Mouse (Mus musculus): ENCODE measurements around the gene Sstr4.

GRCm38 (mm10) chr2:148402227-148402626, 7.1 kb downstream of the Sstr4 start:
- no peak for TF ChIP-seq GATA1 (IDR thresholded peaks at IDR 0.05; ENCODE audit: borderline replicate concordance, low read length)
- no peak for TF ChIP-seq FLI1 (IDR thresholded peaks at IDR 0.05; ENCODE audit: low read length)

Measured in megakaryocyte, embryonic 14.5 days (primary cell).